Mouse (Mus musculus) E14TG2a.4 (cell line): ENCODE data around the gene Prpf38b.

Source experiments
- CTCF ChIP-seq: conservative IDR thresholded peaks from 2 replicates; pipeline ENCODE4 v1.5.1; 2014; ENCODE audit warnings: low read length
- NANOG ChIP-seq: IDR thresholded peaks from 2 replicates; pipeline ENCODE4 v1.6.1; 2014; ENCODE audit warnings: borderline replicate concordance, low read length, mixed read lengths

- TF ChIP-seq CTCF: no peak
- TF ChIP-seq NANOG: no peak
Observed at GRCm38 (mm10) chr3:108886934-108887617, 24.5 kb downstream of the Prpf38b start.
